Mouse (Mus musculus): ENCODE measurements around the gene Gm21970.
"Not testable (repeated sequence)": the region's sequence is repeated elsewhere in the genome, so short reads cannot be mapped to it uniquely, and the experiment has no call there.

Gm21970 gene

GRCm38 (mm10) chr16:91434119-91434518, 42.6 kb downstream of the Gm21970 start:
- no peak for DNase-seq (ENCODE audit: low read depth in 1 of 2, low spot score in 2 of 2)

- DNase-seq (ENCODE audit: low read depth in 1 of 2, low spot score in 2 of 2): no peak
These were observed 46.6 kb downstream of the Gm21970 start for GRCm38 (mm10) chr16:91438081-91438480.

- not testable (repeated sequence) for DNase-seq (ENCODE audit: low read depth in 1 of 2, low spot score in 2 of 2)
These were observed 47.1 kb downstream of the Gm21970 start for GRCm38 (mm10) chr16:91438599-91438998.

GRCm38 (mm10) chr16:91441366-91441765, 49.8 kb downstream of the Gm21970 start:
- no peak for DNase-seq (ENCODE audit: low read depth in 1 of 2, low spot score in 2 of 2)

GRCm38 (mm10) chr16:91441811-91442240, 50.3 kb downstream of the Gm21970 start:
- DNase-seq (ENCODE audit: low read depth in 1 of 2, low spot score in 2 of 2): no peak

- no peak for DNase-seq (ENCODE audit: low read depth in 1 of 2, low spot score in 2 of 2)
These were observed 50.9 kb downstream of the Gm21970 start for GRCm38 (mm10) chr16:91442446-91442845.

GRCm38 (mm10) chr16:91443211-91443611, 51.7 kb downstream of the Gm21970 start:
- DNase-seq (ENCODE audit: low read depth in 1 of 2, low spot score in 2 of 2): no peak

- no peak for DNase-seq (ENCODE audit: low read depth in 1 of 2, low spot score in 2 of 2)
These were observed 53.3 kb downstream of the Gm21970 start for GRCm38 (mm10) chr16:91444847-91445246.

GRCm38 (mm10) chr16:91445566-91445965, 54.0 kb downstream of the Gm21970 start:
- no peak for DNase-seq (ENCODE audit: low read depth in 1 of 2, low spot score in 2 of 2)

- DNase-seq (ENCODE audit: low read depth in 1 of 2, low spot score in 2 of 2): no peak
These were observed 55.4 kb downstream of the Gm21970 start for GRCm38 (mm10) chr16:91446778-91447511.

GRCm38 (mm10) chr16:91447512-91447900, 56.0 kb downstream of the Gm21970 start:
- no peak for DNase-seq (ENCODE audit: low read depth in 1 of 2, low spot score in 2 of 2)

GRCm38 (mm10) chr16:91448088-91448487, 56.6 kb downstream of the Gm21970 start:
- no peak for DNase-seq (ENCODE audit: low read depth in 1 of 2, low spot score in 2 of 2)

- DNase-seq (ENCODE audit: low read depth in 1 of 2, low spot score in 2 of 2): no peak
These were observed 57.4 kb downstream of the Gm21970 start for GRCm38 (mm10) chr16:91448895-91449294.

GRCm38 (mm10) chr16:91450137-91451064, 58.9 kb downstream of the Gm21970 start:
- DNase-seq (ENCODE audit: low read depth in 1 of 2, low spot score in 2 of 2): no peak

- peak in 1 of 2 experiments; percentile 62 for DNase-seq (ENCODE audit: low read depth in 1 of 2, low spot score in 2 of 2)
These were observed 60.4 kb downstream of the Gm21970 start for GRCm38 (mm10) chr16:91451949-91452348.

- no peak for DNase-seq (ENCODE audit: low read depth in 1 of 2, low spot score in 2 of 2)
These were observed 60.9 kb downstream of the Gm21970 start for GRCm38 (mm10) chr16:91452363-91452896.

- no peak for DNase-seq (ENCODE audit: low read depth in 1 of 2, low spot score in 2 of 2)
These were observed 64.3 kb downstream of the Gm21970 start for GRCm38 (mm10) chr16:91455868-91456267.

- DNase-seq (ENCODE audit: low read depth in 1 of 2, low spot score in 2 of 2): no peak
These were observed 66.8 kb downstream of the Gm21970 start for GRCm38 (mm10) chr16:91458301-91458746.

- no peak for DNase-seq (ENCODE audit: low read depth in 1 of 2, low spot score in 2 of 2)
These were observed 67.5 kb downstream of the Gm21970 start for GRCm38 (mm10) chr16:91458976-91459375.

- DNase-seq (ENCODE audit: low read depth in 1 of 2, low spot score in 2 of 2): no peak
These were observed 67.9 kb downstream of the Gm21970 start for GRCm38 (mm10) chr16:91459396-91459795.

- no peak for DNase-seq (ENCODE audit: low read depth in 1 of 2, low spot score in 2 of 2)
These were observed 68.4 kb downstream of the Gm21970 start for GRCm38 (mm10) chr16:91459841-91460370.
